In genomic region chr14:28509441-28510340, GRCm38 (mm10) we compare ENCODE assay signal across 9 mouse cellular contexts. TPM values are rescaled to one million over a fixed set of nuclear protein-coding genes. Genes with fewer than 3 reads are reported as not detected.
A peak's percentile ranks its signal among the peaks of the same experiment; 100 is the strongest.
DNase-seq lines count a peak whose midpoint lies in the region; ATAC-seq and TF ChIP-seq lines count a peak whose summit lies in the region.
"Had no signal": no experiment of that assay in that cellular context is flagged by ENCODE, and none has a peak within 500 bp of the region (broad histone marks: within the 10 kb centered on the region; RNA-seq: fewer than 3 reads in every experiment).

No protein-coding gene starts in this region.

- 23% methylated on average over 47 of the region's 47 CpGs for WGBS in kidney, adult 2 months
- whole genome bisulfite sequencing in embryonic facial prominence, embryonic 14.5 days = 0% methylated on average over 41 of the region's 47 CpGs
- under 1% methylated on average over 47 of the region's 47 CpGs for WGBS in hindbrain, embryonic 11.5 days

- peak overlapping the region; percentile 84 for H3K4me2 ChIP-seq in embryonic facial prominence, embryonic 14.5 days (ENCODE audit: low read depth, low read length)
- H3K4me2 ChIP-seq in hindbrain, embryonic 11.5 days (replicated peaks; ENCODE audit: low read depth, low read length) = peak overlapping the region; percentile 87

- peak overlapping the region; percentile 37 for H3K4me3 ChIP-seq in kidney, adult 2 months (ENCODE audit: insufficient read depth, low read depth, low read length)
- peak overlapping the region; percentile 86 for H3K4me3 ChIP-seq in embryonic facial prominence, embryonic 14.5 days (ENCODE audit: low read depth, low read length)
- H3K4me3 ChIP-seq in hindbrain, embryonic 11.5 days (ENCODE audit: low read depth, low read length) = peak overlapping the region; percentile 78

- H3K27ac ChIP-seq in kidney, adult 2 months (ENCODE audit: insufficient read depth, low read depth, low read length) = no peak overlapping the region
- H3K27ac ChIP-seq in embryonic facial prominence, embryonic 14.5 days (replicated peaks; ENCODE audit: low read depth, low read length) = peak overlapping the region; percentile 99
- H3K27ac ChIP-seq in hindbrain, embryonic 11.5 days (ENCODE audit: low read depth, low read length) = peak overlapping the region; percentile 88

- DNase-seq in kidney, adult 2 months = peak; percentile 3
- no peak for DNase-seq in kidney, adult 9 months
- DNase-seq in Muller cell, postnatal 12 days (ENCODE audit: inconsistent ontology term) = peak; percentile 68
- DNase-seq in embryonic facial prominence, embryonic 14.5 days (ENCODE audit: low spot score) = peak; percentile 83
- peak; percentile 80 for DNase-seq in hindbrain, embryonic 11.5 days (ENCODE audit: low spot score)
- peak; percentile 4 for DNase-seq in lung, postnatal 36 days
- peak; percentile 51 to 54 for DNase-seq in urinary bladder, postnatal 36 days (ENCODE audit: low spot score in 2 of 2)
- DNase-seq in MN1 (ENCODE audit: low spot score) = no peak

- peak overlapping the region; percentile 96 for H3K9ac ChIP-seq in embryonic facial prominence, embryonic 14.5 days (ENCODE audit: low read depth, low read length)
- H3K9ac ChIP-seq in hindbrain, embryonic 11.5 days (ENCODE audit: low read depth, low read length) = peak overlapping the region; percentile 69

- H3K9me3 ChIP-seq in embryonic facial prominence, embryonic 14.5 days (ENCODE audit: control insufficient read depth, low read length) = no peaks in the 10 kb centered on the region
- H3K9me3 ChIP-seq in hindbrain, embryonic 11.5 days (ENCODE audit: control insufficient read depth, low read length) = no peaks in the 10 kb centered on the region

- no peaks in the 10 kb centered on the region for H3K4me1 ChIP-seq in kidney, adult 2 months (ENCODE audit: control insufficient read depth, insufficient read depth, low read length)
- H3K4me1 ChIP-seq in embryonic facial prominence, embryonic 14.5 days (ENCODE audit: control insufficient read depth, insufficient read depth, low read length) = 0 out of 2 replicates have a peak, but pooled peaks cover 3% of the 10 kb centered on the region
- peaks cover 10% of the 10 kb centered on the region for H3K4me1 ChIP-seq in hindbrain, embryonic 11.5 days (replicated peaks; ENCODE audit: control insufficient read depth, insufficient read depth, low read length)

- H3K36me3 ChIP-seq in kidney, adult 2 months (ENCODE audit: control insufficient read depth, insufficient read depth, low read length) = no peaks in the 10 kb centered on the region
- H3K36me3 ChIP-seq in embryonic facial prominence, embryonic 14.5 days (ENCODE audit: control insufficient read depth, insufficient read depth, low read length) = peaks cover 33% of the 10 kb centered on the region
- no peaks in the 10 kb centered on the region for H3K36me3 ChIP-seq in hindbrain, embryonic 11.5 days (ENCODE audit: control insufficient read depth, insufficient read depth, low read length)
- H3K36me3 ChIP-seq: G1E had no signal

- TF ChIP-seq CTCF in kidney, adult 2 months (conservative IDR thresholded peaks at IDR 0.05; ENCODE audit: insufficient read depth, insufficient read length, low read depth, low read length) = no peak

- ATAC-seq in embryonic facial prominence, embryonic 14.5 days (ENCODE audit: low read depth) = peak; percentile 32; the same call in 1 of the 2 replicates
- peak; percentile 21; the same call in 1 of the 2 replicates for ATAC-seq in hindbrain, embryonic 11.5 days (ENCODE audit: low FRiP score)

- 0 out of 2 replicates have a peak, but pooled peaks cover 1% of the 10 kb centered on the region for H3K27me3 ChIP-seq in kidney, adult 2 months (replicated peaks; ENCODE audit: control insufficient read depth, insufficient read depth, low read length)
- H3K27me3 ChIP-seq in embryonic facial prominence, embryonic 14.5 days (replicated peaks; ENCODE audit: control insufficient read depth, insufficient read depth, low read length) = peaks cover 9% of the 10 kb centered on the region; the same call in 1 of the 2 replicates
- peaks cover 4% of the 10 kb centered on the region for H3K27me3 ChIP-seq in hindbrain, embryonic 11.5 days (ENCODE audit: control insufficient read depth, insufficient read depth, low read length)

- TF ChIP-seq POLR2A in kidney, adult 2 months (IDR thresholded peaks at IDR 0.05; ENCODE audit: low read depth, low read length) = no peak

RNA-seq across cellular contexts. Expression of gene Wnt5a, which starts 5.1 kb away (rescaled TPM):
- 7.0 and 8.9 TPM in 2 replicates for polyA plus RNA-seq in kidney, adult 2 months (2012; rRNA removed)
- polyA plus RNA-seq in embryonic facial prominence, embryonic 14.5 days (2014; fragmentation: Nextera tagmentation; extraction: Ambion mirVana) = 58.6 and 68.9 TPM in 2 replicates
- 49.1 and 49.6 TPM in 2 replicates for polyA plus RNA-seq in hindbrain, embryonic 11.5 days (2014; fragmentation: Nextera tagmentation; extraction: Ambion mirVana)
- polyA plus RNA-seq: G1E had no signal

Comparison
In these comparisons a context has a peak if more than half of its experiments do, and no peak if none do; other contexts are left out.
1. DNase-seq: peak in kidney, adult 2 months (single experiment), Muller cell, postnatal 12 days (single experiment), embryonic facial prominence, embryonic 14.5 days (single experiment), hindbrain, embryonic 11.5 days (single experiment), lung, postnatal 36 days (single experiment) and urinary bladder, postnatal 36 days (2 of 2); none in kidney, adult 9 months (single experiment) and MN1 (single experiment).
2. Peak in every context shown above with its lines, with median percentiles within 50 percentile points of each other: H3K4me3 ChIP-seq.